Mouse (Mus musculus): ENCODE results near the gene Nutf2. TPM values are rescaled to one million over a fixed set of nuclear protein-coding genes. Genes with fewer than 3 reads are reported as not detected.

Nutf2 gene
- polyA plus RNA-seq, 1 experiment from 2014 or later = 177 TPM

DNA sequence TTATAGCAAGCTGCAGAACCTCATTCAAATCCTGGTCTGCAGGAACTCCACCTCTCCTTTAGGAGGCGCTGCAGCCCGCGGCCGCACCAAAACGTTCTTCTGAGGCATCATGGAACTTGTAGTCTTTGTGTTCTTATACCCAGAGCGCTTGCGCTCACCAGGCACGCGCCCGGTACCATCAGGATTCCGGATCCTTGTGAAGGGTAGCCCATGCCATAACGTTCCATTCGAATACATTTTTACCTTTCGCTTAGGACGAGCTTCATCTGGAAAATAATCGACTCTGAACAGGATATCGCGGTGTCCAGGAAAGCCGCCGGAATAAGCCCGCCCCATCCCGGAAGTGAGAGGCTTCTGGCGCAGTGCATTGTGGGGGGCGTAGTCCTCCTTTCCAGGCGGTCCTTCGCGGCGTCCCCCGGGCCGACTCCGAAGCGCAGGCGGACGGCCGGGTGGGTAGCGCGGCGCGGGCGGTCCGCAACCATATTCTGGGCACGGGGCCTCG, 5.6 kb upstream of the Nutf2 start, which contains the start of gene Thap11:
Gene Thap11 (plus strand): TSS at position 418 of the 502 bp plus-strand sequence.
- peaks cover 56% of the 10 kb centered on the region for H3K4me1 ChIP-seq
- H3K27ac ChIP-seq (replicated peaks) = peak within 1 kb of the TSS; percentile 88
- H3K36me3 ChIP-seq = peaks cover 18% of the 10 kb centered on the region
- H3K9ac ChIP-seq = peak within 1 kb of the TSS; percentile 95
- H3K4me2 ChIP-seq = peak within 1 kb of the TSS; percentile 91
- ATAC-seq (ENCODE audit: extremely low read depth, insufficient number of reproducible peaks, low FRiP score, low TSS enrichment) = peak; percentile 86
- no peaks in the 10 kb centered on the region for H3K27me3 ChIP-seq (replicated peaks)
- H3K4me3 ChIP-seq = peak within 1 kb of the TSS; percentile 88
- no peaks in the 10 kb centered on the region for H3K9me3 ChIP-seq
- WGBS = under 1% methylated on average over 43 of the region's 43 CpGs

DNA sequence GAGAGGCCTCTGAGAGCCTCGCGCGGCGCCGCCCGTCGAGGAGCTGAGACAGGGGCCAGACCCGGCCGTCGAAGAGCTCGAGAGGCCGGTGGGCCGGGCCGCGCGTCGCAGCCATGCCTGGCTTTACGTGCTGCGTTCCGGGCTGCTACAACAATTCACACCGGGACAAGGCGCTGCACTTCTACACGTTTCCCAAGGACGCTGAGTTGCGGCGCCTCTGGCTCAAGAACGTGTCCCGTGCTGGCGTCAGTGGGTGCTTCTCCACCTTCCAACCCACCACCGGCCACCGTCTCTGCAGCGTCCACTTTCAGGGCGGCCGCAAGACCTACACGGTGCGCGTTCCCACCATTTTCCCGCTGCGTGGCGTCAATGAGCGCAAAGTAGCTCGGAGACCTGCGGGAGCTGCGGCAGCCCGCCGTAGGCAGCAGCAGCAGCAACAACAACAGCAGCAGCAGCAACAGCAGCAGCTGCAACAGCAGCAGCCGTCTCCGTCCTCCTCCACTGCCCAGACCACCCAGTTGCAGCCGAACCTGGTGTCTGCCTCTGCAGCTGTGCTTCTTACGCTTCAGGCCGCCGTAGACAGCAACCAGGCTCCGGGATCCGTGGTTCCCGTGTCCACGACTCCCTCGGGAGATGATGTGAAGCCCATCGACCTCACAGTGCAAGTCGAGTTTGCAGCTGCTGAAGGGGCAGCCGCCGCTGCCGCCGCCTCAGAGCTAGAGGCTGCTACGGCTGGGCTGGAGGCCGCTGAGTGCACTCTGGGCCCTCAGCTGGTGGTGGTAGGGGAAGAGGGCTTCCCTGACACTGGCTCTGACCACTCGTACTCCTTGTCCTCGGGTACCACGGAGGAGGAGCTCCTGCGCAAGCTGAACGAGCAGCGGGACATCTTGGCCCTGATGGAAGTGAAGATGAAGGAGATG, 4.9 kb upstream of the Nutf2 start:
- Histone ChIP-seq H3K4me1 (peaks cover 53% of the 10 kb centered on the region), H3K27me3 (replicated peaks) (no peaks in the 10 kb centered on the region), H3K27ac (replicated peaks) (peak overlapping the region; percentile 88), H3K4me3 (peak overlapping the region; percentile 88), H3K36me3 (peaks cover 18% of the 10 kb centered on the region), H3K9me3 (no peaks in the 10 kb centered on the region), H3K4me2 (peak overlapping the region; percentile 91), H3K9ac (peak overlapping the region; percentile 95)
- no peak for ATAC-seq (ENCODE audit: extremely low read depth, insufficient number of reproducible peaks, low FRiP score, low TSS enrichment)
- under 1% methylated on average over 71 of the region's 71 CpGs for WGBS

DNA sequence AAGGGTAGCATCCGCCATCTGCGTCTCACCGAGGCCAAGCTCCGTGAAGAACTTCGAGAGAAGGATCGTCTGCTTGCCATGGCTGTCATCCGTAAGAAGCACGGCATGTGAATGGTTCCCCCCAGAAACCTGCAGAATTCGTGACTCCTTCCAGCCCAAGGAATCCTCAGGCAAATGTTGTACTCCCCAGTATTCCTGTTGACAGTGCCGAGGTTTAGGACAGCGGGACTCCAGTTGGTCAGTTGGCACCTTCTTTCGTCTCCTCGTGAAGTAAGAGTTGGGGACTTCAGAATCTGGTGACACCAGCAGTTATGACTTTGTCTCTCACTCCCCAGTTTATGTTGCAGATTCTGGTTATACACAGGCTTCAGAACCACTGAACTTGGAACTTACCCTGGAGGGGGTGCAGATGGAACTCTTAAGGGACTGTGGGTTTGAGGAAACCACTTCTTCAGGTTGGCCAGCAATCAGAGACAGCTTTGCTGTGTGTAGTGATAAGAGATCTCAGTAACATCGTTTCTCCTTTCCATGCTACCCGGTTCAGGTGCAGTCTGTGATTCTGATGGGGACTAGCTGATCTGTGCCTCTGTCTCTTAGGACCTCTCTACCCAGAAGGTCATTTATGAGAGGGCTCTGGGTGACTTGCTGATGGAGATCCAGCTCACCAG, 4.1 kb upstream of the Nutf2 start:
- Histone ChIP-seq H3K9ac (peak overlapping the region; percentile 95), H3K4me3 (peak overlapping the region; percentile 88)
- WGBS = 11% methylated on average over 15 of the region's 15 CpGs

DNA sequence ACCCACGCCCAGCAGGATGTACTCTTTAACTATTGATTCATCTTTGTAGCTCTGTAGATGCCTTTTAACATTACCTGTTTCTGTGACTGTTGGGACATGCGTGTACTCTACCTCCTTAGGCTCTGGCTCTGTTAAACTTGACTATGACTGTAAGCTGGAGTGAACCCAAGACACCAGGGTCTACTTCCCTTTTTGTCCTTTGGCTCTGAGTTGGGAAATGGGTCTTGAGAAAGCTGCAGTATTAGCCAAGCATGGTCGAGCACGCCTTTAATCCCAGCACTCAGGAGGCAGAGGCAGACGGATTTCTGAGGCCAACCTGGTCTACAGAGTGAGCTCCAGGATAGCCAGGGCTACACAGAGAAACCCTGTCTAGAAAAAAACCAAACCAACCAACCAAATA, 1.9 kb upstream of the Nutf2 start:
- peaks cover 66% of the 10 kb centered on the region for H3K4me1 ChIP-seq
- no peak overlapping the region for H3K4me3 ChIP-seq
- peaks cover 26% of the 10 kb centered on the region for H3K36me3 ChIP-seq
- no peak for ATAC-seq (ENCODE audit: extremely low read depth, insufficient number of reproducible peaks, low FRiP score, low TSS enrichment)
- H3K27me3 ChIP-seq (replicated peaks) = no peaks in the 10 kb centered on the region
- H3K27ac ChIP-seq (replicated peaks) = no peak overlapping the region
- WGBS = 81% methylated on average over 5 of the region's 5 CpGs
- H3K9ac ChIP-seq = peak overlapping the region; percentile 47; the same call in 1 of the 2 replicates
- no peaks in the 10 kb centered on the region for H3K9me3 ChIP-seq
- no peak overlapping the region for H3K4me2 ChIP-seq

More for the DNA sequence above, 4.1 kb upstream of the Nutf2 start:
- peak overlapping the region; percentile 88 for H3K27ac ChIP-seq (replicated peaks)
- peaks cover 50% of the 10 kb centered on the region for H3K4me1 ChIP-seq
- H3K36me3 ChIP-seq = peaks cover 18% of the 10 kb centered on the region
- H3K4me2 ChIP-seq = peak overlapping the region; percentile 91
- ATAC-seq (ENCODE audit: extremely low read depth, insufficient number of reproducible peaks, low FRiP score, low TSS enrichment) = no peak
- H3K27me3 ChIP-seq (replicated peaks) = no peaks in the 10 kb centered on the region
- H3K9me3 ChIP-seq = no peaks in the 10 kb centered on the region

DNA sequence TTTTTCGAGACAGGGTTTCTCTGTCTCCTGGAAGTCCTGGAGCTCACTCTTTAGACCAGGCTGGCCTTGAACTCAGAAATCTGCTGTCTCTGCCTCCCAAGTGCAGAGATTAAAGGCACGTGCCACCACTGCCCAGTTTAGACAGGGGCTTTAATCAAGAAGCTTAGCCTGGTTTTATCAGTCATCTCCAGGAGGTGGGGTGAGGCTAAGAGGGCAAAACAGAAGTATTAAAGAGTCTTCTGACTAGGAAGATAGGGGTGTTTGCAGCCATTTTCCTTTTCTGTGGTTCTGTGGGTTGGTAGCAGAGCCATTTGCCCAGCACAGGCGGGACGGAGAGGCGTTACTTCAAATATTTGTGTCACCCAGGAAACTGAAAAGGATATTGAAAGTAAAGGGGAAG, 1.1 kb upstream of the Nutf2 start:
- no peak overlapping the region for H3K4me3 ChIP-seq
- peak overlapping the region; percentile 77 for H3K9ac ChIP-seq
- H3K4me1 ChIP-seq = peaks cover 72% of the 10 kb centered on the region
- peaks cover 31% of the 10 kb centered on the region for H3K36me3 ChIP-seq
- WGBS = 59% methylated on average over 5 of the region's 5 CpGs
- ATAC-seq (ENCODE audit: extremely low read depth, insufficient number of reproducible peaks, low FRiP score, low TSS enrichment) = no peak
- H3K4me2 ChIP-seq = peak overlapping the region; percentile 93
- H3K27ac ChIP-seq (replicated peaks) = peak overlapping the region; percentile 95
- no peaks in the 10 kb centered on the region for H3K9me3 ChIP-seq
- H3K27me3 ChIP-seq (replicated peaks) = no peaks in the 10 kb centered on the region

DNA sequence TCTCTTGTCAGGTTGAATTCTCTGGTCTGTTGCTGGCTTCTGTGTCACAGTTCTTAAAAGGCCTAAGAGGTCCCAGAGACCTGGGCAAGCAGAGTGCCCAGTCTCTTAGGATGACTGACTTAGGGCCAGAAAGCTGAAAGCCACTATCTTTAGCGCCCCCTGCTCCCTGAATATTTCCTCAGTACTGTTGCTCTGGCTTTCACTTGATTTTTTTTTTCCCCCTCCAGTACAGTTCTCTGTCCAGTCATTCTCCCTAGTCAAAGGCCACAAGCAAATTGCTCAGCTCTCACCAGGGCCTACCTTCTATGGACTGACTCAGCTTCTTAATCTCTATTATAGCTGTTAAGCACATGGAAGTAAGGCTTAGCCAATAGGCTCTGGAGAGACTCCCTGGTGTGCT, 1.6 kb downstream of the Nutf2 start:
- H3K27ac ChIP-seq (replicated peaks) = peak overlapping the region; percentile 95; the same call in 1 of the 2 replicates
- H3K9ac ChIP-seq = peak overlapping the region; percentile 96
- H3K4me3 ChIP-seq = peak overlapping the region; percentile 100
- H3K27me3 ChIP-seq (replicated peaks) = no peaks in the 10 kb centered on the region
- H3K36me3 ChIP-seq = peaks cover 49% of the 10 kb centered on the region
- peak overlapping the region; percentile 93 for H3K4me2 ChIP-seq
- H3K9me3 ChIP-seq = no peaks in the 10 kb centered on the region
- 11% methylated on average over 1 of the region's 1 CpGs for WGBS
- peaks cover 61% of the 10 kb centered on the region for H3K4me1 ChIP-seq
- no peak for ATAC-seq (ENCODE audit: extremely low read depth, insufficient number of reproducible peaks, low FRiP score, low TSS enrichment)

DNA sequence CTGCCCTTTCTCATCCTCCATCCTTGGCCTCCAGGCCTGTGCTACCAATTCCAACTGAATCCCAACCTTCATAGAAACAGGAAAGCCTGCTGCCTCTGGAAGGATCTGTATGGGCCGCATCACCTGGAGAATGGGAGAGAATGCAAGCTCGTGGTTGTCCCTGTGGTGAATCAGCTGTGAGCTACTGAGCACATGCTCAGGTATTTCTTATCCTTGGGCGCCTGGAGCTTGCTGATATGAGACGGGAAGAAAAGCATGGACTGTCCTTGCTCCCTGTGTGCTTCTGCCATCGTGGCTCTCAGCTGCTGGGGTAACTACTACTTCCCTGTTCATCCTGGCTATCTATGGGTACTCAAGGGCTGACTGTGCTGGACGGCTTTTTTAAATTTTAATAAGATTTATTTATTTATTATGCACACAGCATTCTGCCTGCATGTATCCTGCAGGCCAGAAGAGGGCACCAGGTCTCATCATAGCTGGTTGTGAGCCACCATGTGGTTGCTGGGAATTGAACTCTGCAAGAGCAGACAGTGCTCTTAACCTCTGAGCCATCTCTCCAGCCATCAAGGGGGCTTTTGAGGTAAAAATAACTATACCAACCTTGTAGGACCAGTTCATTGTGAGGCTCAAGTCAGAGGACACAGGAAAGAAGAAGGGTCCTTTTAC, 6.1 kb downstream of the Nutf2 start:
- no peak for ATAC-seq (ENCODE audit: extremely low read depth, insufficient number of reproducible peaks, low FRiP score, low TSS enrichment)
- Histone ChIP-seq H3K27ac (replicated peaks) (no peak overlapping the region), H3K4me1 (peaks cover 38% of the 10 kb centered on the region), H3K9ac (no peak overlapping the region), H3K9me3 (no peaks in the 10 kb centered on the region), H3K36me3 (peaks cover 76% of the 10 kb centered on the region), H3K4me3 (no peak overlapping the region), H3K27me3 (replicated peaks) (no peaks in the 10 kb centered on the region), H3K4me2 (no peak overlapping the region)
- WGBS = 66% methylated on average over 6 of the region's 6 CpGs

DNA sequence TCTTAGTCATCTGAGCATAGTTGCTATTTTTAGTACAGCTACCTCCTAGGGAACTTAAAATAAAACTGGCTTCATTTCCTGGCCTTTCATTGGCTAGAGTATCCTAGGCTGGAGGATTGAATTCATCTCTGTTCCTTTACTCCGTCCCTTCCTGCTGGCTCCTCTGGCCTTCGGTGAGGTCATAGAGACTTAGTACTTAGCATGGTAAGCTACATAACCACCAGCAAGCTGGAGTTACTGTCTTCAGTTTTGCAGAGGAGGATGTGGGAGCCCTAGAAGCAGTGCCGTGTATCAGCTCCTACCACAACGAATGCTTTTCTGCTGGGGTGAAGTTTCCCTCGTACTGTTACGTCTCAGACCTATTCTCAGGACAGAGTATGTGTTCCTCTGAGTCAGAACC, 13.9 kb downstream of the Nutf2 start:
- Histone ChIP-seq H3K36me3 (peaks cover 81% of the 10 kb centered on the region), H3K4me1 (peaks cover 30% of the 10 kb centered on the region), H3K27me3 (replicated peaks) (no peaks in the 10 kb centered on the region), H3K9me3 (no peaks in the 10 kb centered on the region), H3K9ac (peak overlapping the region; percentile 58), H3K4me3 (peak overlapping the region; percentile 28), H3K4me2 (peak overlapping the region; percentile 56), H3K27ac (replicated peaks) (peak overlapping the region; percentile 87)
- WGBS = 55% methylated on average over 6 of the region's 6 CpGs
- ATAC-seq (ENCODE audit: extremely low read depth, insufficient number of reproducible peaks, low FRiP score, low TSS enrichment) = peak; percentile 40; the same call in 1 of the 2 replicates

DNA sequence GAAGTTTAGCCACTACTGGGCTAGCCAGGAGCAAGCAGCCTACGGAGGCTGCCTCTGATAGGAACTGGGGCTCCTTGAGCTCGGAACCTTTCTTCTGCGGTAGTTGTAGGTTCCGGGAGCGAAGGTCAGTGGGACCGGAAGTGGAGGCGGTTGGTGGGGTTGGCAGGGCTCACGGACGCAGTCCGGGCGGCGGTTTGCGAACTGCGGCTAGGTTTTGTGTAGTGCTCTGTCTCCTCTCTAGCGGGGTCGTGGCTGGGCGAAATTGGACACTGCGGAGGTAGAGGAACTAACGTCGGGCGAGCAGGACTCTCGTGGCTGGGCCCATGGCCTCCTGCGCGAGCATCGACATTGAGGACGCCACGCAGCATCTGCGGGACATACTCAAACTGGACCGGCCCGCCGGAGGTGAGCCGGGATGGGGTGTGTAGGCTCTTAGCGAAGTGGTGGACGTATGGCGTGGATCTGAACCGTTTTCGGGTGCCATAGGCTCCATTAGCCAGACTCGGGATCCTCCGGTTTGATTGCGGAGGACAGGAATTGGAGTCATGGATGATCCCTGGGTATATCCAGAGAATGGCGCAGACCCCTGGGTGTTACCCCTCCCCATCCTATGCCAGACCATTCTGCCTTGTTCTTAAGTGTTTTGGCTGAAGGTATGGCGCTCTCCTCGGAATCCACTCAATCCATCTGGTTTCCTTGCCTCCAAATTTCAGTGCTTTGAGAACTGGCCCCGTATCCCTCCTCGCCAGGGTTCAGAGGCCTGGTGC, 20.6 kb downstream of the Nutf2 start, which contains the start of gene Edc4:
Gene Edc4 (plus strand): TSS at position 128 of the 767 bp plus-strand sequence.
- H3K4me3 ChIP-seq = peak within 1 kb of the TSS; percentile 87
- H3K27ac ChIP-seq (replicated peaks) = peak within 1 kb of the TSS; percentile 62
- no peaks in the 10 kb centered on the region for H3K27me3 ChIP-seq (replicated peaks)
- peak; percentile 42; the same call in 1 of the 2 replicates for ATAC-seq (ENCODE audit: extremely low read depth, insufficient number of reproducible peaks, low FRiP score, low TSS enrichment)
- peaks cover 27% of the 10 kb centered on the region for H3K4me1 ChIP-seq
- H3K9ac ChIP-seq = peak within 1 kb of the TSS; percentile 91
- H3K36me3 ChIP-seq = peaks cover 64% of the 10 kb centered on the region
- H3K9me3 ChIP-seq = no peaks in the 10 kb centered on the region
- peak within 1 kb of the TSS; percentile 92 for H3K4me2 ChIP-seq
- 1% methylated on average over 45 of the region's 45 CpGs for WGBS

DNA sequence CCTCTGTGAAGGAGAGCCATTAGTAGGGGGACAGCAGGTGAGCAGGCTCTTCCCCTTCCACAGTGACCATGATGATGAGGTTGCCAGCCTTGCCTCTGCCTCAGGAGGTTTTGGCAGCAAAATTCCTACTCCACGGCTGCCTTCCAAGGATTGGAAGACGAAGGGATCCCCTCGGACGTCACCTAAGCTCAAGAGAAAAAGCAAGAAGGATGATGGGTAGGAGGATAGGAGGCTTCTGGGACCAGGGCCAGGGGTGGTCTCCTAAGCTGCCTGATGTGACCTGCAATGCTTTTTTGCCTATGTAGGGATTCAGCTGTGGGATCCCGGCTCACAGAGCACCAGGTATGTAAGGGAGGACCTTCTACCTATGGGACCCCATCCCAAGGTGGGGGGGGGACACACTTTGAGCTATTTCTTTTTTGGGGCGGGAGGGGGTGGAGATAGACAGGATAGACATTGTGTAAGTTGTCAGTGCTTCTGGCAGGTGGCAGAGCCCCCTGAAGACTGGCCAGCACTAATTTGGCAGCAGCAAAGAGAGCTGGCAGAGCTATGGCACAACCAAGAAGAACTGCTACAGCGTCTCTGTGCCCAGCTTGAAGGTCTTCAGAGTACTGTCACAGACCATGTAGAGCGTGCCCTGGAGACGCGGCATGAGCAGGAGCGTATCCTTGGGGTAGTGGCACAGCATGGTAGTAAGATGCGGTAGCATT, 29.5 kb downstream of the Nutf2 start:
- H3K36me3 ChIP-seq = peaks cover 86% of the 10 kb centered on the region
- H3K4me2 ChIP-seq = no peak overlapping the region
- H3K9me3 ChIP-seq = no peaks in the 10 kb centered on the region
- ATAC-seq (ENCODE audit: extremely low read depth, insufficient number of reproducible peaks, low FRiP score, low TSS enrichment) = no peak
- 90% methylated on average over 12 of the region's 12 CpGs for WGBS
- no peak overlapping the region for H3K4me3 ChIP-seq
- no peaks in the 10 kb centered on the region for H3K27me3 ChIP-seq (replicated peaks)
- H3K27ac ChIP-seq (replicated peaks) = no peak overlapping the region
- H3K9ac ChIP-seq = no peak overlapping the region
- H3K4me1 ChIP-seq = peaks cover 8% of the 10 kb centered on the region

Measured in heart, embryonic 13.5 days (tissue).